Mouse (Mus musculus): ENCODE measurements around the gene Stx4a. TPM values are rescaled to one million over a fixed set of nuclear protein-coding genes. Genes with fewer than 3 reads are reported as not detected.

The Stx4a gene
- polyA plus RNA-seq, 1 experiment from 2014 or later = 19.4 TPM

- Histone ChIP-seq H3K27me3 (replicated peaks; ENCODE audit: control insufficient read depth, insufficient read depth, low read length) (no peaks in the 10 kb centered on the region), H3K36me3 (ENCODE audit: control insufficient read depth, insufficient read depth, low read length) (peaks cover 58% of the 10 kb centered on the region), H3K9ac (ENCODE audit: low read depth, low read length) (no peak overlapping the region), H3K27ac (ENCODE audit: low read depth, low read length) (no peak overlapping the region), H3K4me1 (replicated peaks; ENCODE audit: control insufficient read depth, insufficient read depth, low read length) (peaks cover 10% of the 10 kb centered on the region), H3K4me2 (no peak overlapping the region), H3K4me3 (ENCODE audit: low read depth, low read length) (no peak overlapping the region), H3K9me3 (ENCODE audit: control insufficient read depth, low read length) (no peaks in the 10 kb centered on the region)
- DNase-seq (ENCODE audit: low spot score) (no peak), ATAC-seq (replicated peaks; ENCODE audit: low FRiP score) (no peak)
- 88% methylated on average over 4 of the region's 4 CpGs for WGBS
Observed at GRCm38 (mm10) chr7:127798591-127798990, 25.5 kb upstream of the Stx4a start.

GRCm38 (mm10) chr7:127799211-127799610 lies 24.9 kb upstream of the Stx4a start:
- ATAC-seq (replicated peaks; ENCODE audit: low FRiP score) (no peak), DNase-seq (ENCODE audit: low spot score) (no peak)
- H3K27me3 ChIP-seq (replicated peaks; ENCODE audit: control insufficient read depth, insufficient read depth, low read length) = no peaks in the 10 kb centered on the region
- no peak overlapping the region for H3K4me3 ChIP-seq (ENCODE audit: low read depth, low read length)
- peaks cover 10% of the 10 kb centered on the region for H3K4me1 ChIP-seq (replicated peaks; ENCODE audit: control insufficient read depth, insufficient read depth, low read length)
- peaks cover 53% of the 10 kb centered on the region for H3K36me3 ChIP-seq (ENCODE audit: control insufficient read depth, insufficient read depth, low read length)
- no peak overlapping the region for H3K9ac ChIP-seq (ENCODE audit: low read depth, low read length)
- WGBS = 88% methylated on average over 13 of the region's 13 CpGs
- H3K27ac ChIP-seq (ENCODE audit: low read depth, low read length) = no peak overlapping the region
- no peaks in the 10 kb centered on the region for H3K9me3 ChIP-seq (ENCODE audit: control insufficient read depth, low read length)
- H3K4me2 ChIP-seq = no peak overlapping the region

GRCm38 (mm10) chr7:127799738-127800137 lies 24.4 kb upstream of the Stx4a start:
- ATAC-seq (replicated peaks; ENCODE audit: low FRiP score) (no peak), DNase-seq (ENCODE audit: low spot score) (no peak)
- WGBS = 77% methylated on average over 1 of the region's 1 CpGs
- H3K4me2 ChIP-seq = no peak overlapping the region
- no peaks in the 10 kb centered on the region for H3K9me3 ChIP-seq (ENCODE audit: control insufficient read depth, low read length)
- no peaks in the 10 kb centered on the region for H3K27me3 ChIP-seq (replicated peaks; ENCODE audit: control insufficient read depth, insufficient read depth, low read length)
- H3K9ac ChIP-seq (ENCODE audit: low read depth, low read length) = no peak overlapping the region
- no peak overlapping the region for H3K27ac ChIP-seq (ENCODE audit: low read depth, low read length)
- no peak overlapping the region for H3K4me3 ChIP-seq (ENCODE audit: low read depth, low read length)
- H3K36me3 ChIP-seq (ENCODE audit: control insufficient read depth, insufficient read depth, low read length) = peaks cover 53% of the 10 kb centered on the region
- H3K4me1 ChIP-seq (replicated peaks; ENCODE audit: control insufficient read depth, insufficient read depth, low read length) = peaks cover 14% of the 10 kb centered on the region

- Histone ChIP-seq H3K4me2 (peak within 1 kb of the TSS; percentile 62), H3K9ac (ENCODE audit: low read depth, low read length) (peak within 1 kb of the TSS; percentile 50), H3K27me3 (replicated peaks; ENCODE audit: control insufficient read depth, insufficient read depth, low read length) (no peaks in the 10 kb centered on the region), H3K36me3 (ENCODE audit: control insufficient read depth, insufficient read depth, low read length) (peaks cover 46% of the 10 kb centered on the region), H3K9me3 (ENCODE audit: control insufficient read depth, low read length) (no peaks in the 10 kb centered on the region), H3K27ac (ENCODE audit: low read depth, low read length) (peak within 1 kb of the TSS; percentile 53; the same call in 1 of the 2 replicates), H3K4me1 (replicated peaks; ENCODE audit: control insufficient read depth, insufficient read depth, low read length) (peaks cover 15% of the 10 kb centered on the region), H3K4me3 (ENCODE audit: low read depth, low read length) (peak within 1 kb of the TSS; percentile 29)
- peak; percentile 54 for ATAC-seq (replicated peaks; ENCODE audit: low FRiP score)
- WGBS = 31% methylated on average over 6 of the region's 6 CpGs
- peak; percentile 89 for DNase-seq (ENCODE audit: low spot score)
Observed at GRCm38 (mm10) chr7:127800435-127801009, 23.6 kb upstream of the Stx4a start, which contains the start of gene Hsd3b7. Gene Hsd3b7 (plus strand): TSS chr7:127800604.

- H3K9me3 ChIP-seq (ENCODE audit: control insufficient read depth, low read length) = no peaks in the 10 kb centered on the region
- H3K27me3 ChIP-seq (replicated peaks; ENCODE audit: control insufficient read depth, insufficient read depth, low read length) = no peaks in the 10 kb centered on the region
- 87% methylated on average over 8 of the region's 8 CpGs for WGBS
- ATAC-seq (replicated peaks; ENCODE audit: low FRiP score) = no peak
- DNase-seq (ENCODE audit: low spot score) = no peak
- H3K27ac ChIP-seq (ENCODE audit: low read depth, low read length) = peak overlapping the region; percentile 53; the same call in 1 of the 2 replicates
- H3K4me2 ChIP-seq = peak overlapping the region; percentile 62
- H3K4me1 ChIP-seq (replicated peaks; ENCODE audit: control insufficient read depth, insufficient read depth, low read length) = peaks cover 20% of the 10 kb centered on the region
- peak overlapping the region; percentile 50 for H3K9ac ChIP-seq (ENCODE audit: low read depth, low read length)
- peak overlapping the region; percentile 29 for H3K4me3 ChIP-seq (ENCODE audit: low read depth, low read length)
- H3K36me3 ChIP-seq (ENCODE audit: control insufficient read depth, insufficient read depth, low read length) = peaks cover 40% of the 10 kb centered on the region
Observed at GRCm38 (mm10) chr7:127801010-127801621, 23.0 kb upstream of the Stx4a start.

- Histone ChIP-seq H3K27ac (ENCODE audit: low read depth, low read length) (no peak overlapping the region), H3K9ac (ENCODE audit: low read depth, low read length) (no peak overlapping the region), H3K4me2 (no peak overlapping the region), H3K9me3 (ENCODE audit: control insufficient read depth, low read length) (no peaks in the 10 kb centered on the region), H3K4me1 (replicated peaks; ENCODE audit: control insufficient read depth, insufficient read depth, low read length) (peaks cover 27% of the 10 kb centered on the region), H3K27me3 (replicated peaks; ENCODE audit: control insufficient read depth, insufficient read depth, low read length) (no peaks in the 10 kb centered on the region), H3K36me3 (ENCODE audit: control insufficient read depth, insufficient read depth, low read length) (peaks cover 33% of the 10 kb centered on the region), H3K4me3 (ENCODE audit: low read depth, low read length) (no peak overlapping the region)
- DNase-seq (ENCODE audit: low spot score) (no peak), ATAC-seq (replicated peaks; ENCODE audit: low FRiP score) (no peak)
- 89% methylated on average over 17 of the region's 17 CpGs for WGBS
Observed at GRCm38 (mm10) chr7:127802313-127802712, 21.8 kb upstream of the Stx4a start.

- no peak overlapping the region for H3K4me2 ChIP-seq
- H3K36me3 ChIP-seq (ENCODE audit: control insufficient read depth, insufficient read depth, low read length) = no peaks in the 10 kb centered on the region; the same call in 1 of the 2 replicates
- 61% methylated on average over 5 of the region's 5 CpGs for WGBS
- H3K4me1 ChIP-seq (replicated peaks; ENCODE audit: control insufficient read depth, insufficient read depth, low read length) = peaks cover 25% of the 10 kb centered on the region
- peak overlapping the region; percentile 19; the same call in 1 of the 2 replicates for H3K27ac ChIP-seq (ENCODE audit: low read depth, low read length)
- H3K4me3 ChIP-seq (ENCODE audit: low read depth, low read length) = no peak overlapping the region
- DNase-seq (ENCODE audit: low spot score) (no peak), ATAC-seq (replicated peaks; ENCODE audit: low FRiP score) (no peak)
- no peaks in the 10 kb centered on the region for H3K9me3 ChIP-seq (ENCODE audit: control insufficient read depth, low read length)
- H3K27me3 ChIP-seq (replicated peaks; ENCODE audit: control insufficient read depth, insufficient read depth, low read length) = no peaks in the 10 kb centered on the region
- no peak overlapping the region for H3K9ac ChIP-seq (ENCODE audit: low read depth, low read length)
Observed at GRCm38 (mm10) chr7:127808821-127809220, 15.3 kb upstream of the Stx4a start.

- 81% methylated on average over 1 of the region's 1 CpGs for WGBS
- no peaks in the 10 kb centered on the region for H3K36me3 ChIP-seq (ENCODE audit: control insufficient read depth, insufficient read depth, low read length)
- no peaks in the 10 kb centered on the region for H3K9me3 ChIP-seq (ENCODE audit: control insufficient read depth, low read length)
- ATAC-seq (replicated peaks; ENCODE audit: low FRiP score) (no peak), DNase-seq (ENCODE audit: low spot score) (no peak)
- peaks cover 28% of the 10 kb centered on the region for H3K4me1 ChIP-seq (replicated peaks; ENCODE audit: control insufficient read depth, insufficient read depth, low read length)
- H3K9ac ChIP-seq (ENCODE audit: low read depth, low read length) = no peak overlapping the region
- H3K27me3 ChIP-seq (replicated peaks; ENCODE audit: control insufficient read depth, insufficient read depth, low read length) = no peaks in the 10 kb centered on the region
- peak overlapping the region; percentile 39; the same call in 1 of the 2 replicates for H3K27ac ChIP-seq (ENCODE audit: low read depth, low read length)
- no peak overlapping the region for H3K4me2 ChIP-seq
- H3K4me3 ChIP-seq (ENCODE audit: low read depth, low read length) = no peak overlapping the region
Observed at GRCm38 (mm10) chr7:127809846-127810245, 14.2 kb upstream of the Stx4a start.

- WGBS = 77% methylated on average over 10 of the region's 10 CpGs
Observed at GRCm38 (mm10) chr7:127810650-127811049, 13.4 kb upstream of the Stx4a start.

More at GRCm38 (mm10) chr7:127810650-127811049, 13.4 kb upstream of the Stx4a start:
- Histone ChIP-seq H3K4me3 (ENCODE audit: low read depth, low read length) (no peak overlapping the region), H3K27me3 (replicated peaks; ENCODE audit: control insufficient read depth, insufficient read depth, low read length) (no peaks in the 10 kb centered on the region), H3K4me1 (replicated peaks; ENCODE audit: control insufficient read depth, insufficient read depth, low read length) (peaks cover 35% of the 10 kb centered on the region), H3K36me3 (ENCODE audit: control insufficient read depth, insufficient read depth, low read length) (no peaks in the 10 kb centered on the region), H3K4me2 (no peak overlapping the region), H3K9me3 (ENCODE audit: control insufficient read depth, low read length) (no peaks in the 10 kb centered on the region), H3K27ac (ENCODE audit: low read depth, low read length) (no peak overlapping the region; the same call in 1 of the 2 replicates), H3K9ac (ENCODE audit: low read depth, low read length) (no peak overlapping the region)
- no peak for ATAC-seq (replicated peaks; ENCODE audit: low FRiP score)
- DNase-seq (ENCODE audit: low spot score) = no peak

Measured in liver, embryonic 11.5 days (tissue).